Mouse (Mus musculus) retina, embryonic 14.5 days (tissue): ENCODE results near the gene Ptprn2.

ENCODE experiments used
- DNase-seq: peaks from one replicate; pipeline ENCODE4 v3.0.0-alpha.2; 2015; ENCODE audit warnings: low spot score

The Ptprn2 gene

GRCm38 (mm10) chr12:116594866-116595610 is 109.5 kb downstream of the Ptprn2 start:
- DNase-seq: no peak

- no peak for DNase-seq
These were observed 110.2 kb downstream of the Ptprn2 start for GRCm38 (mm10) chr12:116595727-116596126.

- no peak for DNase-seq
These were observed 111.5 kb downstream of the Ptprn2 start for GRCm38 (mm10) chr12:116596993-116597392.

- no peak for DNase-seq
These were observed 112.2 kb downstream of the Ptprn2 start for GRCm38 (mm10) chr12:116597670-116598069.

GRCm38 (mm10) chr12:116598123-116599005 is 112.8 kb downstream of the Ptprn2 start:
- DNase-seq: no peak

- DNase-seq: peak; percentile 50
These were observed 114.0 kb downstream of the Ptprn2 start for GRCm38 (mm10) chr12:116599537-116599936.

- no peak for DNase-seq
These were observed 114.5 kb downstream of the Ptprn2 start for GRCm38 (mm10) chr12:116600054-116600453.

GRCm38 (mm10) chr12:116601395-116601794 is 115.9 kb downstream of the Ptprn2 start:
- DNase-seq: no peak

GRCm38 (mm10) chr12:116601921-116602320 is 116.4 kb downstream of the Ptprn2 start:
- no peak for DNase-seq

GRCm38 (mm10) chr12:116608598-116608997 is 123.1 kb downstream of the Ptprn2 start:
- no peak for DNase-seq

GRCm38 (mm10) chr12:116619868-116620267 is 134.3 kb downstream of the Ptprn2 start:
- peak; percentile 82 for DNase-seq

GRCm38 (mm10) chr12:116620299-116620698 is 134.8 kb downstream of the Ptprn2 start:
- no peak for DNase-seq

- DNase-seq: no peak
These were observed 136.0 kb downstream of the Ptprn2 start for GRCm38 (mm10) chr12:116621325-116622040.

GRCm38 (mm10) chr12:116622665-116623387 is 137.3 kb downstream of the Ptprn2 start:
- DNase-seq: peak; percentile 14

GRCm38 (mm10) chr12:116625391-116626281 is 140.1 kb downstream of the Ptprn2 start:
- peak; percentile 74 for DNase-seq

GRCm38 (mm10) chr12:116628992-116629391 is 143.5 kb downstream of the Ptprn2 start:
- no peak for DNase-seq

GRCm38 (mm10) chr12:116637498-116637897 is 152.0 kb downstream of the Ptprn2 start:
- no peak for DNase-seq

- no peak for DNase-seq
These were observed 155.4 kb downstream of the Ptprn2 start for GRCm38 (mm10) chr12:116640871-116641270.

GRCm38 (mm10) chr12:116641339-116642190 is 156.0 kb downstream of the Ptprn2 start:
- peak; percentile 50 for DNase-seq

- DNase-seq: peak; percentile 21
These were observed 156.7 kb downstream of the Ptprn2 start for GRCm38 (mm10) chr12:116642191-116642549.
